ENCODE assay signal across 10 mouse cellular contexts in genomic region chr8:12385686-12386488, GRCm38 (mm10). TPM values are rescaled to one million over a fixed set of nuclear protein-coding genes. Genes with fewer than 3 reads are reported as not detected.
A peak's percentile ranks its signal among the peaks of the same experiment; 100 is the strongest.
DNase-seq lines count a peak whose midpoint lies in the region; ATAC-seq lines count a peak whose summit lies in the region.
"Had no signal": no experiment of that assay in that cellular context is flagged by ENCODE, and none has a peak within 500 bp of the region (broad histone marks: within the 10 kb centered on the region; RNA-seq: fewer than 3 reads in every experiment).

No protein-coding gene starts in this region.

- H3K27me3 ChIP-seq in heart, embryonic 11.5 days (ENCODE audit: control insufficient read depth, insufficient read depth, low read length): peaks cover 98% of the 10 kb centered on the region
- peaks cover 80% of the 10 kb centered on the region for H3K27me3 ChIP-seq in hindbrain, embryonic 14.5 days (ENCODE audit: control insufficient read depth, insufficient read depth, low read length)
- peaks cover 43% of the 10 kb centered on the region for H3K27me3 ChIP-seq in midbrain, embryonic 16.5 days (ENCODE audit: control insufficient read depth, insufficient read depth, low read depth, low read length)

- H3K4me2 ChIP-seq in heart, embryonic 11.5 days: peak overlapping the region; percentile 62
- peak overlapping the region; percentile 56 for H3K4me2 ChIP-seq in hindbrain, embryonic 14.5 days (replicated peaks)
- peak overlapping the region; percentile 58 for H3K4me2 ChIP-seq in midbrain, embryonic 16.5 days (ENCODE audit: low read length)

- no peak for ATAC-seq in heart, embryonic 11.5 days (replicated peaks; ENCODE audit: insufficient number of reproducible peaks, low FRiP score, low TSS enrichment)
- no peak for ATAC-seq in hindbrain, embryonic 14.5 days (ENCODE audit: low FRiP score)
- ATAC-seq in midbrain, embryonic 16.5 days: peak; percentile 54; the same call in 1 of the 2 replicates
- ATAC-seq: CD4-positive, CD25-positive, alpha-beta regulatory T cell, adult 4 months had no signal

- no peaks in the 10 kb centered on the region for H3K36me3 ChIP-seq in heart, embryonic 11.5 days (ENCODE audit: control insufficient read depth, insufficient read depth, low read length)
- H3K36me3 ChIP-seq in hindbrain, embryonic 14.5 days (replicated peaks; ENCODE audit: control insufficient read depth, insufficient read depth): no peaks in the 10 kb centered on the region
- H3K36me3 ChIP-seq in midbrain, embryonic 16.5 days (ENCODE audit: control insufficient read depth, insufficient read depth, low read length): no peaks in the 10 kb centered on the region

- H3K9me3 ChIP-seq in heart, embryonic 11.5 days (replicated peaks; ENCODE audit: control insufficient read depth, low read length): no peaks in the 10 kb centered on the region
- no peaks in the 10 kb centered on the region for H3K9me3 ChIP-seq in hindbrain, embryonic 14.5 days (ENCODE audit: control insufficient read depth, low read length)
- H3K9me3 ChIP-seq in midbrain, embryonic 16.5 days (replicated peaks; ENCODE audit: control insufficient read depth, low read length, poor library complexity, severe bottlenecking): no peaks in the 10 kb centered on the region

- H3K9ac ChIP-seq in heart, embryonic 11.5 days (ENCODE audit: low read depth, low read length): no peak overlapping the region
- H3K9ac ChIP-seq in hindbrain, embryonic 14.5 days: peak overlapping the region; percentile 46
- peak overlapping the region; percentile 60 for H3K9ac ChIP-seq in midbrain, embryonic 16.5 days (ENCODE audit: low read depth, low read length)

- H3K4me1 ChIP-seq in heart, embryonic 11.5 days (ENCODE audit: control insufficient read depth, insufficient read depth, low read length): peaks cover 20% of the 10 kb centered on the region
- H3K4me1 ChIP-seq in hindbrain, embryonic 14.5 days (replicated peaks; ENCODE audit: control insufficient read depth, insufficient read depth, low read length): no peaks in the 10 kb centered on the region
- peaks cover 23% of the 10 kb centered on the region; the same call in 1 of the 2 replicates for H3K4me1 ChIP-seq in midbrain, embryonic 16.5 days (ENCODE audit: control insufficient read depth, insufficient read depth, low read length)

- H3K27ac ChIP-seq in heart, embryonic 11.5 days (ENCODE audit: low read depth, low read length): no peak overlapping the region
- peak overlapping the region; percentile 78 for H3K27ac ChIP-seq in hindbrain, embryonic 14.5 days
- H3K27ac ChIP-seq in midbrain, embryonic 16.5 days (ENCODE audit: low read length): peak overlapping the region; percentile 76

- peak overlapping the region; percentile 41 for H3K4me3 ChIP-seq in heart, embryonic 11.5 days (ENCODE audit: low read depth, low read length)
- H3K4me3 ChIP-seq in hindbrain, embryonic 14.5 days (replicated peaks; ENCODE audit: low read length): peak overlapping the region; percentile 30
- H3K4me3 ChIP-seq in midbrain, embryonic 16.5 days (ENCODE audit: low read depth, low read length): peak overlapping the region; percentile 38

- no peak for DNase-seq in heart, postnatal 10 days
- DNase-seq in embryo, embryonic 10.5 days (ENCODE audit: low spot score): peak; percentile 56
- no peak for DNase-seq in hindbrain, embryonic 14.5 days (ENCODE audit: low spot score)
- DNase-seq in adrenal gland, adult 8-10 months: no peak
- DNase-seq in gastrocnemius, postnatal 4 days (ENCODE audit: low spot score in 2 of 2): no peak
- DNase-seq in lung, postnatal 4 days: no peak

- WGBS in heart, embryonic 11.5 days (ENCODE audit: insufficient replicate concordance): under 1% methylated on average over 74 of the region's 74 CpGs
- WGBS in hindbrain, embryonic 14.5 days: under 1% methylated on average over 74 of the region's 74 CpGs
- WGBS in midbrain, embryonic 16.5 days: under 1% methylated on average over 74 of the region's 74 CpGs

- intact Hi-C loops in heart, postnatal 10 days (cut with DNase I): loop anchor here (10.0 kb wide), 1 partner anchor 381 kb away; no protein-coding TSS in a partner anchor

RNA-seq across cellular contexts. Expression of gene Sox1, which starts 9.2 kb away (rescaled TPM):
- polyA plus RNA-seq in heart, embryonic 11.5 days (2014; fragmentation: Nextera tagmentation; extraction: Ambion mirVana): not detected in 2 replicates
- not detected for total RNA-seq in heart, postnatal 10 days (2021)
- 1.9 and 2.5 TPM in 2 replicates for polyA plus RNA-seq in hindbrain, embryonic 14.5 days (2014; fragmentation: Nextera tagmentation; extraction: Ambion mirVana)
- polyA plus RNA-seq in midbrain, embryonic 16.5 days (2015; fragmentation: Nextera tagmentation; extraction: Ambion mirVana): 1.6 and 2.2 TPM in 2 replicates
- not detected for total RNA-seq in adrenal gland, adult 8-10 months (2022)
- not detected for total RNA-seq in gastrocnemius, postnatal 4 days (2021)
- total RNA-seq: common myeloid progenitor, adult 5-6 weeks had no signal
- polyA plus RNA-seq: CD4-positive, CD25-positive, alpha-beta regulatory T cell, adult 4 months had no signal
